Mouse (Mus musculus): ENCODE measurements around the gene Olfr1025-ps1.

GRCm38 (mm10) chr2:85950137-85950536 is 35.1 kb downstream of the Olfr1025-ps1 start, which contains the start of gene Olfr1028:
- TF ChIP-seq EP300 (IDR thresholded peaks at IDR 0.05; ENCODE audit: low read depth) (no peak), CTCF (IDR thresholded peaks at IDR 0.05; ENCODE audit: low read depth) (no peak)
